Mouse (Mus musculus) regulatory T cell (primary cell): ENCODE measurements around the gene Usp25.

Source experiments
- in situ Hi-C: fragments of 300-600 bp; cut with MboI, MseI; formaldehyde crosslinking; loops from one replicate; pipeline ENCODE4 v1.15.1; 2025; ENCODE audit warnings: high pct_unique_total_duplicates

Gene Usp25

DNA sequence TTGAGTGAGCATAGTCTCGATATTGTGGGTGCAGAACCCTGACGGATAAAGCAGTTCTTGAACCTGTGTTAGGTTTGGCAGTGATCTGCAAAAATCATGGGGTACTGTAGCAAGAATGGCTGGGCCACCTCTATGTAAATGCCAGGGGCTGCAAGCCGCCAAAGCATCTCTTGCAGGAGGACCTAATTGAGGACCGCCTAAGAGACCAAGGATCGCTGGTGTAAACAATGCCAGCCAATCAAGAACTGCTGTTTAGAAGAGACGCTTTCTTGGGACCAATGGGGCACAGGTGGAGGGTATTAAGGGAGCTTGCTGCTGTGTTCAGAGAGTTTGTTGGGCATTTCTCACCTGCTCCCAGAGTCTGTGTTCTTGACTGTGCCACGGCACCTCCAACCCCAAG, 127.1 kb downstream of the Usp25 start:
- in situ Hi-C loops: no loop called here

DNA sequence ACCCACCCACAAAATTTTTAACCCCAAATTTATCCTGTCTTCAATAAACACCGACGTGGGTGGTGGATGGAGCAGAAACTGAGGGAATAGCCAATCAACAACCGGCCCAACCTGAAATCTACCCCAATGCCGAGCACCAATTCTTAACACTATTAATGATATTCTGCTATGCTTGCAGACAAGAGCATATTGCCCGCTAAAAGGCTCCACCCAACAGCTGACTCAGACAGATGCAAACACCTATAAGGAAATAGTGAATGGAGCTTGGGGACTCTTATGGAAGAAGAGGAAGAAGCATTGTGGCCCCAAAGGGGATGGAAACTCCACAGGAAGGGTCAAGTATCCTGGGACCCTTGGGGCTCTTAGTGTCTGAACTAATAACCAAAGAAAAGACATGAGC, 133.3 kb downstream of the Usp25 start:
- in situ Hi-C loops: no loop called here

DNA sequence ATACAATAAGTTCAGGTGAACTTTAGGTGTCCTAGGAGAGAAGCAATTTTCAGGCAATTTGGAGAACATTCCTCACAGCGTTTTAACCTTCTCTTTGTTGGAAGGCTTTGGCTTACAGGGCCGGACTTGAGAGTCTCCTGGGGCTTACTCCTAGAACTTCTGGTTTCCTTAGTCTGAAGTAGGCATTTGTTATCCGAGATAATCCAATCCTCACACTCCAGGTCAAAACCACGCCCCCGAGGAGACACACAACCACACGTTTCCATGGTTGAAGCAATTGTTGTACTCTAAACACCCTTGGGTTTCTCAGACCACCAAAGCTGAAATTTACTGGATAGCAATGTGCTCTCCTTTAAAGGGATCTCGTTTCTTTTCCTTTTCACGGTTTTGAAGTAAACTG, 136.8 kb downstream of the Usp25 start:
- in situ Hi-C loops: no loop called here

DNA sequence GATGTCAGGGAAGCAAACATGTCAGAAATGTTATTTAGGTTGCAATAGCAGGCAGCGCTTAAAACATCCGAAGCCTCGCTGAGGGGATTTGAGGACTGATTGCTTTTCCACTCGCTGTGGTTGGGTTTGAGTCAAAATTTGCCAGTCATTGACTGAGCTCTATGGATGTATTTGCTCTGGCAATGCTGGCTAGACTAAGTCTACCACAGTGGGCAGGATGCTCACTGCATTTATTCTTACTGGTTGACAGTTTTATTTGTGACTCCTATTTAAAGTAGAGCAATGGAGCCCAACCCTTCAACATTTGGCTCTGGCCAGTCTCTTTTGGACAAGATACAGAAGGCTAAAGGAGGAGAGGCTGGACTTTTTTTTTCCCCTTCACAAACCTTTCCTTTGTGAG, 137.4 kb downstream of the Usp25 start:
- in situ Hi-C loops: no loop called here

DNA sequence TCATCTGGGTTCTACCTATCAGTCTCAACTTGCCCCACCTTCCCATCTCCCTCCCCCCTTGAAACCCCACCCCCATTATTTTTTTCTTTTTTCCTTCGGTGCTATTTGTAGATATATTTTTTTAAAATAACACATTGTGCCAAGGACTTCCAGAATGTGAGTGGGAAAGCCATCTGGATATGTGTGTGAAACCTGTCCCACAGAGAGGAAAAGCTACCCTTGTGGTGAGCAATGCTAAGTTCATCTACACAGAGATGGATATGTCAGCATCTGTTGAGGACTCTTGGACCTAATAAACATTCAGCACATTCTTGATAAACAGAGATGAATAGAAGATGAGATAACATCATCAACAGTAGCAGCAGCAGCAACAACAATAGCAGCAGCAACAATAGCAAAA, 138.8 kb downstream of the Usp25 start:
- in situ Hi-C loops: no loop called here

DNA sequence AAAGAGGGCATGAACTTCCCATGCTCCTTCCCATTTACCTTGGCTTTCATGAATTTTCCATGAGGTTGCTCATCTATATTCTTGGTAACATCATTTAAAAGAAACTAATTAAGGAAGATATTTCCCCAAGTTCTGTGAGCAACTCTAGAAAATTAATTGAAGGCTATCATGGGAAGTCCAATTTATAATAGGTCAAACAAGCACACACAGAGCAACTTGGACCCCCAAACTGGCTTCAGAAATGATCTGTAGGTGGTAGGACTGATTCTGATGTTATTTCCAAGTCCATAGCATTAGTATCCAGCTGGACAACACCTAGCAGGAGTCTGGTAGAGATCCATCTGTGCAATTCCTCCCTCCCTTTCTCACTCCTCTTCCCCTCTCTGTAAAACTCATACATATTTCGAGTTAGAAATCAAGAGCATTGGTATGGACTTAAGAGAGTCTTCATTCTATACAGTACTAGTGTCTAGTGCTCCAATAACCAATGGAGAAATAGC, 139.8 kb downstream of the Usp25 start:
- in situ Hi-C loops: no loop called here

DNA sequence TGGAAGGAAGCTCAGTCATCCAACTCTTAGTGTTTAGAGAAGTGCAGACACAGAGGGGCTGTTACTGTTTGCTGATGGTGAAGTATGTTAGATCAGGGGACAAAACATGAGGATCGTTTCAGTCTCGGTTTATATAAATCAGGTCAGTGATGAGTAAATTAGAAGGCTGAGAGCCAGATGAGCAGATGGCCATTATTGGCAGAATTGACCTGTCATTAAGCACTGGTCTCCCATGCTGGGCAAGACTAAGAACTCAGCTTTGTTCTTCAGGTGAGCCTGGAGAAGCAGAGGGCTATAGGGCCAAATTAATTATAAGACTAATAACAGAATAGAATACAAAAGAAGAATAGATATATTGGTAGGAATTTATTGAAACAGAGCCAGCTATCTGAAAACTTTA, 140.3 kb downstream of the Usp25 start:
- in situ Hi-C loops: no loop called here

DNA sequence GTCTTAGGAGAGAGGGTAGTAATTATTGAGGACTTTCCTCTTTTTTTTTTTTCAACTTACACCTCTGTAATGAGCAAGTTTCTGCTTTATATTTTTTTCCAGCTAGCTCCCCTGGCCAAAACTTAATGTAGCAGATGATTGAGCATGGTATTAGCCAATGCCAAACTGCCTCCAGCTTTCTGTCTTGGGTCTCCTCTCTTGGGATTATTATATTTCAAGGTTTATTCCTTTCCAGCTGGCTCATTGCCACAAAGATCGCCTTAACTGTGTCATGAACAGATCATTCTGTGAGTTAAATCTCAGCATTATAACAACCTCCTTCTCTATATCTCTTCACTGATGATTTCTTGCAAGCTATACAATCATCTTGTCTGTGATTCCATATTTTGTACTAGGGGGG, 141.3 kb downstream of the Usp25 start:
- in situ Hi-C loops: no loop called here
